8 mouse cellular contexts compared by ENCODE assay signal in the genomic region with DNA sequence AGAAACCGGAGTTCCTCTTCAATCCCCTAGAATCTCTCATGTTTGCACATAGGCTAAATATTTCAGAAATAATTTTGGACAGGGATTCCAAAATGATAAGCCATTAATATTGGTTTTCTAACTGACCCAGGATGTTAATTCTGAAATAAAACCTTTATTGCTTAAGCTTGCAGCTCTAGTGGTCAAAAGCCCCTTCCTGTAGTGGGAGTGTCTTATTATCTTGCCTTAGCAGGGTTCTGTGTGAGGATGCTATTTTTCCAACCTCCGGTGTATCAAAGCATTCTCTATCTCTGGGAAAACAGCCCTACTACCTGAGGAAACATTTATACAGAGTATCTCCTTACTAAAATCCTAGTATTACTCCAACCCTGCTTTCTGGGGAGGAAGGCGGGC. TPM values are rescaled to one million over a fixed set of nuclear protein-coding genes. Genes with fewer than 3 reads are reported as not detected.
DNase-seq lines count a peak whose midpoint lies in the region; ATAC-seq and TF ChIP-seq lines count a peak whose summit lies in the region.

No protein-coding gene starts in this region.

- 36% methylated on average over 3 of the region's 3 CpGs for WGBS in heart, embryonic 10.5 days
- 52% methylated on average over 3 of the region's 3 CpGs for WGBS in forebrain, embryonic 16.5 days
- WGBS in liver, postnatal 0 days (ENCODE audit: insufficient replicate concordance): 44% methylated on average over 3 of the region's 3 CpGs

- peaks cover 21% of the 10 kb centered on the region for H3K4me1 ChIP-seq in heart, embryonic 10.5 days
- peaks cover 61% of the 10 kb centered on the region for H3K4me1 ChIP-seq in E14TG2a.4 (replicated peaks; ENCODE audit: low read depth, low read length)
- peaks cover 18% of the 10 kb centered on the region for H3K4me1 ChIP-seq in forebrain, embryonic 16.5 days (replicated peaks; ENCODE audit: control insufficient read depth, insufficient read depth, low read length)
- peaks cover 19% of the 10 kb centered on the region for H3K4me1 ChIP-seq in liver, postnatal 0 days (ENCODE audit: insufficient read depth)

- peak overlapping the region; percentile 91 for H3K27ac ChIP-seq in heart, embryonic 10.5 days
- H3K27ac ChIP-seq in forebrain, embryonic 16.5 days (ENCODE audit: low read length): peak overlapping the region; percentile 66; the same call in 1 of the 2 replicates
- H3K27ac ChIP-seq in liver, postnatal 0 days (ENCODE audit: low read depth): no peak overlapping the region

- H3K9me3 ChIP-seq in heart, embryonic 10.5 days: no peaks in the 10 kb centered on the region
- H3K9me3 ChIP-seq in E14TG2a.4 (ENCODE audit: low read length): peaks cover 35% of the 10 kb centered on the region
- H3K9me3 ChIP-seq in forebrain, embryonic 16.5 days (ENCODE audit: control insufficient read depth, low read length): no peaks in the 10 kb centered on the region
- no peaks in the 10 kb centered on the region for H3K9me3 ChIP-seq in liver, postnatal 0 days (ENCODE audit: low read length)

- no peak for TF ChIP-seq CTCF in E14TG2a.4 (conservative IDR thresholded peaks at IDR 0.05; ENCODE audit: low read length)
- TF ChIP-seq CTCF in liver, postnatal 0 days (IDR thresholded peaks at IDR 0.05; ENCODE audit: low read depth): no peak

- no peak for ATAC-seq in forebrain, embryonic 16.5 days
- ATAC-seq in liver, postnatal 0 days: no peak

- no peaks in the 10 kb centered on the region for H3K27me3 ChIP-seq in heart, embryonic 10.5 days (ENCODE audit: insufficient read depth, poor library complexity, severe bottlenecking)
- H3K27me3 ChIP-seq in E14TG2a.4 (ENCODE audit: insufficient read depth, low read length): no peaks in the 10 kb centered on the region
- H3K27me3 ChIP-seq in forebrain, embryonic 16.5 days (replicated peaks; ENCODE audit: control insufficient read depth, insufficient read depth, low read length): no peaks in the 10 kb centered on the region
- no peaks in the 10 kb centered on the region for H3K27me3 ChIP-seq in liver, postnatal 0 days (ENCODE audit: insufficient read depth, low read length)

- H3K9ac ChIP-seq in forebrain, embryonic 16.5 days (replicated peaks; ENCODE audit: low read depth, low read length): peak overlapping the region; percentile 72
- peak overlapping the region; percentile 59; the same call in 1 of the 2 replicates for H3K9ac ChIP-seq in liver, postnatal 0 days (replicated peaks)

- DNase-seq in heart, embryonic 10.5 days (ENCODE audit: low spot score): no peak
- DNase-seq in heart, adult 18-20 months: no peak
- DNase-seq in liver, postnatal 0 days: no peak
- DNase-seq in ovary, postnatal 36 days (ENCODE audit: low spot score): no peak
- DNase-seq in yolk sac, embryonic 10.5 days (ENCODE audit: low spot score): no peak
- no peak for DNase-seq in frontal cortex, postnatal 10 days (ENCODE audit: low spot score in 2 of 2)

- H3K36me3 ChIP-seq in heart, embryonic 10.5 days: no peaks in the 10 kb centered on the region; the same call in 1 of the 2 replicates
- H3K36me3 ChIP-seq in E14TG2a.4 (ENCODE audit: insufficient read depth, low read length): peaks cover 51% of the 10 kb centered on the region
- H3K36me3 ChIP-seq in forebrain, embryonic 16.5 days (ENCODE audit: control insufficient read depth, insufficient read depth): no peaks in the 10 kb centered on the region
- no peaks in the 10 kb centered on the region for H3K36me3 ChIP-seq in liver, postnatal 0 days (replicated peaks; ENCODE audit: insufficient read depth, low read length)

- peak overlapping the region; percentile 85 for H3K4me3 ChIP-seq in heart, embryonic 10.5 days
- peak overlapping the region; percentile 96 for H3K4me3 ChIP-seq in E14TG2a.4 (replicated peaks; ENCODE audit: low read length)
- H3K4me3 ChIP-seq in forebrain, embryonic 16.5 days (replicated peaks; ENCODE audit: low read length): peak overlapping the region; percentile 77
- peak overlapping the region; percentile 59 for H3K4me3 ChIP-seq in liver, postnatal 0 days (ENCODE audit: low read depth, low read length)

- TF ChIP-seq EP300 in liver, postnatal 0 days (IDR thresholded peaks at IDR 0.05; ENCODE audit: low read depth): no peak

- H3K4me2 ChIP-seq in forebrain, embryonic 16.5 days (ENCODE audit: low read length): peak overlapping the region; percentile 100
- peak overlapping the region; percentile 90 for H3K4me2 ChIP-seq in liver, postnatal 0 days (ENCODE audit: low read depth, low read length)

RNA-seq across cellular contexts. Expression of gene Pfkp, which starts 1.9 kb away (rescaled TPM):
- polyA plus RNA-seq in heart, embryonic 10.5 days (2016; fragmentation: Nextera tagmentation; extraction: Ambion mirVana): 121 and 191 TPM in 2 replicates
- 10 to 100 TPM; 34.3 to 38.6 TPM for total RNA-seq in heart, adult 18-20 months (2021)
- 207 and 277 TPM in 2 replicates for polyA plus RNA-seq in forebrain, embryonic 16.5 days (2015; fragmentation: Nextera tagmentation; extraction: Ambion mirVana)
- 3.7 and 4.9 TPM in 2 replicates for polyA plus RNA-seq in liver, postnatal 0 days (2015; fragmentation: Nextera tagmentation; extraction: Ambion mirVana)

Comparison
In these comparisons a context has a peak if more than half of its experiments do, and no peak if none do; other contexts are left out.
1. RNA of gene Pfkp, which starts 1.9 kb away (polyA plus RNA-seq): 207 to 277 TPM in forebrain, embryonic 16.5 days and 121 to 191 TPM in heart, embryonic 10.5 days; 3.7 to 4.9 TPM in liver, postnatal 0 days; every median in the first group is over 10 times any median in the second.
2. Peak in every context shown above with its lines, with median percentiles within 50 percentile points of each other: H3K4me3 ChIP-seq.